Mouse (Mus musculus): ENCODE data around the gene Cldn20. TPM values are rescaled to one million over a fixed set of nuclear protein-coding genes. Genes with fewer than 3 reads are reported as not detected.
A peak's percentile ranks its signal among the peaks of the same experiment; 100 is the strongest.

Gene Cldn20
- polyA plus RNA-seq, 1 experiment from 2014 or later: 0.72 TPM

GRCm38 (mm10) chr17:3531641-3532040 lies 713 bp upstream of the Cldn20 start:
- Histone ChIP-seq H3K27ac (no peak overlapping the region), H3K4me1 (peaks cover 10% of the 10 kb centered on the region), H3K4me2 (no peak overlapping the region), H3K36me3 (ENCODE audit: poor library complexity, severe bottlenecking) (0 out of 2 replicates have a peak, but pooled peaks cover 7% of the 10 kb centered on the region), H3K9ac (no peak overlapping the region), H3K27me3 (no peaks in the 10 kb centered on the region), H3K9me3 (replicated peaks) (no peaks in the 10 kb centered on the region), H3K4me3 (no peak overlapping the region)
- 89% methylated on average over 1 of the region's 1 CpGs for WGBS
- ATAC-seq: no peak

GRCm38 (mm10) chr17:3533425-3533824 lies 1.1 kb downstream of the Cldn20 start:
- WGBS: 18% methylated on average over 1 of the region's 1 CpGs
- 0 out of 2 replicates have a peak, but pooled peaks cover 7% of the 10 kb centered on the region for H3K36me3 ChIP-seq (ENCODE audit: poor library complexity, severe bottlenecking)
- no peaks in the 10 kb centered on the region for H3K9me3 ChIP-seq (replicated peaks)
- no peak overlapping the region for H3K27ac ChIP-seq
- H3K4me2 ChIP-seq: no peak overlapping the region
- 0 out of 2 replicates have a peak, but pooled peaks cover 1% of the 10 kb centered on the region for H3K4me1 ChIP-seq
- no peaks in the 10 kb centered on the region for H3K27me3 ChIP-seq
- 0 out of 2 replicates have a peak, but pooled peaks have one; percentile 36 for ATAC-seq
- no peak overlapping the region for H3K4me3 ChIP-seq
- no peak overlapping the region for H3K9ac ChIP-seq

- no peak overlapping the region for H3K4me2 ChIP-seq
- no peak overlapping the region for H3K27ac ChIP-seq
- ATAC-seq: no peak
- no peaks in the 10 kb centered on the region for H3K27me3 ChIP-seq
- no peaks in the 10 kb centered on the region for H3K9me3 ChIP-seq (replicated peaks)
- no peak overlapping the region for H3K9ac ChIP-seq
- peaks cover 15% of the 10 kb centered on the region; the same call in 1 of the 2 replicates for H3K36me3 ChIP-seq (ENCODE audit: poor library complexity, severe bottlenecking)
- no peaks in the 10 kb centered on the region for H3K4me1 ChIP-seq
- 91% methylated on average over 2 of the region's 2 CpGs for WGBS
- H3K4me3 ChIP-seq: no peak overlapping the region
Measured at GRCm38 (mm10) chr17:3540304-3540703, 8.0 kb downstream of the Cldn20 start.

GRCm38 (mm10) chr17:3541033-3541432 lies 8.7 kb downstream of the Cldn20 start:
- H3K27ac ChIP-seq: no peak overlapping the region
- H3K4me2 ChIP-seq: no peak overlapping the region
- no peak for ATAC-seq
- no peaks in the 10 kb centered on the region for H3K27me3 ChIP-seq
- H3K36me3 ChIP-seq (ENCODE audit: poor library complexity, severe bottlenecking): peaks cover 20% of the 10 kb centered on the region; the same call in 1 of the 2 replicates
- no peak overlapping the region for H3K9ac ChIP-seq
- no peaks in the 10 kb centered on the region for H3K9me3 ChIP-seq (replicated peaks)
- H3K4me3 ChIP-seq: no peak overlapping the region
- no peaks in the 10 kb centered on the region for H3K4me1 ChIP-seq
- WGBS: 89% methylated on average over 5 of the region's 5 CpGs

- peaks cover 5% of the 10 kb centered on the region; the same call in 1 of the 2 replicates for H3K4me1 ChIP-seq
- no peaks in the 10 kb centered on the region for H3K9me3 ChIP-seq (replicated peaks)
- no peak overlapping the region for H3K4me3 ChIP-seq
- H3K27ac ChIP-seq: no peak overlapping the region
- no peak overlapping the region for H3K9ac ChIP-seq
- no peak overlapping the region for H3K4me2 ChIP-seq
- H3K27me3 ChIP-seq: no peaks in the 10 kb centered on the region
- ATAC-seq: 0 out of 2 replicates have a peak, but pooled peaks have one; percentile 21
- H3K36me3 ChIP-seq (ENCODE audit: poor library complexity, severe bottlenecking): peaks cover 14% of the 10 kb centered on the region; the same call in 1 of the 2 replicates
- WGBS: 35% methylated on average over 7 of the region's 7 CpGs
Measured at GRCm38 (mm10) chr17:3547725-3548124, 15.4 kb downstream of the Cldn20 start.

- H3K27me3 ChIP-seq: no peaks in the 10 kb centered on the region
Measured at GRCm38 (mm10) chr17:3556251-3556650, 23.9 kb downstream of the Cldn20 start.

GRCm38 (mm10) chr17:3557331-3558311 lies 25.3 kb downstream of the Cldn20 start, which contains the start of gene Tfb1m:
Gene Tfb1m (minus strand): TSS chr17:3557781.
- no peaks in the 10 kb centered on the region for H3K27me3 ChIP-seq

More at GRCm38 (mm10) chr17:3556251-3556650, 23.9 kb downstream of the Cldn20 start:
- 94% methylated on average over 1 of the region's 1 CpGs for WGBS
- ATAC-seq: no peak
- Histone ChIP-seq H3K9ac (no peak overlapping the region), H3K27ac (no peak overlapping the region), H3K4me1 (peaks cover 15% of the 10 kb centered on the region), H3K4me3 (no peak overlapping the region), H3K4me2 (peak overlapping the region; percentile 59; the same call in 1 of the 2 replicates), H3K9me3 (replicated peaks) (no peaks in the 10 kb centered on the region), H3K36me3 (ENCODE audit: poor library complexity, severe bottlenecking) (peaks cover 10% of the 10 kb centered on the region; the same call in 1 of the 2 replicates)

GRCm38 (mm10) chr17:3558356-3558870 lies 26.1 kb downstream of the Cldn20 start:
- H3K4me3 ChIP-seq: peak overlapping the region; percentile 54
- H3K27ac ChIP-seq: peak overlapping the region; percentile 78; the same call in 1 of the 2 replicates
- peaks cover 15% of the 10 kb centered on the region for H3K4me1 ChIP-seq
- no peak for ATAC-seq
- WGBS: 40% methylated on average over 9 of the region's 9 CpGs
- H3K9ac ChIP-seq: no peak overlapping the region
- H3K9me3 ChIP-seq (replicated peaks): no peaks in the 10 kb centered on the region
- no peaks in the 10 kb centered on the region for H3K27me3 ChIP-seq
- 0 out of 2 replicates have a peak, but pooled peaks cover 3% of the 10 kb centered on the region for H3K36me3 ChIP-seq (ENCODE audit: poor library complexity, severe bottlenecking)
- H3K4me2 ChIP-seq: peak overlapping the region; percentile 59

More at GRCm38 (mm10) chr17:3557331-3558311, 25.3 kb downstream of the Cldn20 start, which contains the start of gene Tfb1m:
- Histone ChIP-seq H3K9me3 (replicated peaks) (no peaks in the 10 kb centered on the region), H3K36me3 (ENCODE audit: poor library complexity, severe bottlenecking) (0 out of 2 replicates have a peak, but pooled peaks cover 3% of the 10 kb centered on the region), H3K4me2 (peak within 1 kb of the TSS; percentile 59), H3K4me3 (peak within 1 kb of the TSS; percentile 54), H3K27ac (peak within 1 kb of the TSS; percentile 78), H3K4me1 (peaks cover 15% of the 10 kb centered on the region), H3K9ac (peak within 1 kb of the TSS; percentile 68)
- ATAC-seq: peak; percentile 100
- 1% methylated on average over 60 of the region's 60 CpGs for WGBS

GRCm38 (mm10) chr17:3560534-3560933 lies 28.2 kb downstream of the Cldn20 start:
- Histone ChIP-seq H3K9ac (no peak overlapping the region), H3K4me2 (no peak overlapping the region), H3K4me3 (no peak overlapping the region), H3K27ac (no peak overlapping the region), H3K9me3 (replicated peaks) (no peaks in the 10 kb centered on the region), H3K36me3 (ENCODE audit: poor library complexity, severe bottlenecking) (no peaks in the 10 kb centered on the region), H3K4me1 (peaks cover 15% of the 10 kb centered on the region), H3K27me3 (no peaks in the 10 kb centered on the region)
- 73% methylated on average over 3 of the region's 3 CpGs for WGBS
- no peak for ATAC-seq

GRCm38 (mm10) chr17:3562405-3562804 lies 30.1 kb downstream of the Cldn20 start:
- H3K4me3 ChIP-seq: no peak overlapping the region
- H3K36me3 ChIP-seq (ENCODE audit: poor library complexity, severe bottlenecking): no peaks in the 10 kb centered on the region
- H3K27ac ChIP-seq: no peak overlapping the region
- no peak overlapping the region for H3K4me2 ChIP-seq
- no peaks in the 10 kb centered on the region for H3K27me3 ChIP-seq
- WGBS: 63% methylated on average over 8 of the region's 8 CpGs
- no peak for ATAC-seq
- H3K9ac ChIP-seq: no peak overlapping the region
- peaks cover 7% of the 10 kb centered on the region for H3K4me1 ChIP-seq
- H3K9me3 ChIP-seq (replicated peaks): no peaks in the 10 kb centered on the region

GRCm38 (mm10) chr17:3570876-3571275 lies 38.5 kb downstream of the Cldn20 start:
- H3K4me1 ChIP-seq: 0 out of 2 replicates have a peak, but pooled peaks cover 6% of the 10 kb centered on the region
- WGBS: 4% methylated on average over 12 of the region's 12 CpGs
- no peak overlapping the region for H3K27ac ChIP-seq
- no peak overlapping the region for H3K4me3 ChIP-seq
- no peaks in the 10 kb centered on the region for H3K9me3 ChIP-seq (replicated peaks)
- H3K27me3 ChIP-seq: no peaks in the 10 kb centered on the region; the same call in 1 of the 2 replicates
- no peaks in the 10 kb centered on the region for H3K36me3 ChIP-seq (ENCODE audit: poor library complexity, severe bottlenecking)
- peak; percentile 41; the same call in 1 of the 2 replicates for ATAC-seq
- H3K9ac ChIP-seq: no peak overlapping the region
- H3K4me2 ChIP-seq: 0 out of 2 replicates have a peak overlapping the region, but pooled peaks have one; percentile 28
